ENCODE assay signal across 27 mouse cellular contexts in genomic region chr17:26098461-26098860, GRCm38 (mm10). TPM values are rescaled to one million over a fixed set of nuclear protein-coding genes. Genes with fewer than 3 reads are reported as not detected.
"Had no signal": no experiment of that assay in that cellular context is flagged by ENCODE, and none has a peak within 500 bp of the region (broad histone marks: within the 10 kb centered on the region; RNA-seq: fewer than 3 reads in every experiment).

No protein-coding gene starts in this region.

- H3K4me2 ChIP-seq: embryonic facial prominence, embryonic 12.5 days; embryonic facial prominence, embryonic 13.5 days; embryonic facial prominence, embryonic 15.5 days; forebrain, embryonic 12.5 days; forebrain, embryonic 13.5 days; forebrain, embryonic 15.5 days had no signal

- H3K27me3 ChIP-seq: embryonic facial prominence, embryonic 12.5 days; embryonic facial prominence, embryonic 13.5 days; embryonic facial prominence, embryonic 15.5 days; forebrain, embryonic 12.5 days; forebrain, embryonic 13.5 days; forebrain, embryonic 15.5 days had no signal

- H3K36me3 ChIP-seq: embryonic facial prominence, embryonic 12.5 days; embryonic facial prominence, embryonic 13.5 days; embryonic facial prominence, embryonic 15.5 days; forebrain, embryonic 15.5 days had no signal

- H3K9me3 ChIP-seq: embryonic facial prominence, embryonic 10.5 days; embryonic facial prominence, embryonic 12.5 days; embryonic facial prominence, embryonic 13.5 days; embryonic facial prominence, embryonic 15.5 days; forebrain, embryonic 10.5 days; forebrain, embryonic 12.5 days; forebrain, embryonic 13.5 days; forebrain, embryonic 15.5 days had no signal

- H3K4me3 ChIP-seq: embryonic facial prominence, embryonic 10.5 days; embryonic facial prominence, embryonic 12.5 days; embryonic facial prominence, embryonic 13.5 days; embryonic facial prominence, embryonic 15.5 days; erythroblast, embryonic 14.5 days; forebrain, embryonic 10.5 days; forebrain, embryonic 12.5 days; forebrain, embryonic 13.5 days; forebrain, embryonic 15.5 days; gastrocnemius, adult 2 months; heart, adult 2 months had no signal

- DNase-seq: cerebellum, adult 8-10 months; cerebellum, adult 9-10 months; cerebellum, adult 9-11 months; cerebellum, postnatal 10 days; cerebellum, postnatal 14 days; cerebellum, postnatal 25 days; cerebellum, postnatal 36 days; embryo, embryonic 11 days; forebrain, postnatal 0 days; gastrocnemius, adult 2 months; gastrocnemius, postnatal 10 days; gastrocnemius, postnatal 14 days; gastrocnemius, postnatal 25 days; gastrocnemius, postnatal 36 days; heart, adult 18-20 months; heart, adult 2 months had no signal

- H3K27ac ChIP-seq: embryonic facial prominence, embryonic 10.5 days; embryonic facial prominence, embryonic 12.5 days; embryonic facial prominence, embryonic 13.5 days; embryonic facial prominence, embryonic 15.5 days; forebrain, embryonic 10.5 days; forebrain, embryonic 12.5 days; forebrain, embryonic 13.5 days; forebrain, embryonic 15.5 days; gastrocnemius, adult 2 months; heart, adult 2 months had no signal

- ATAC-seq: forebrain, embryonic 13.5 days; forebrain, embryonic 14.5 days; forebrain, embryonic 15.5 days; forebrain, embryonic 16.5 days; forebrain, postnatal 0 days had no signal

- H3K9ac ChIP-seq: embryonic facial prominence, embryonic 12.5 days; embryonic facial prominence, embryonic 13.5 days; embryonic facial prominence, embryonic 15.5 days; forebrain, embryonic 12.5 days; forebrain, embryonic 13.5 days; forebrain, embryonic 15.5 days; forebrain, postnatal 0 days had no signal

RNA-seq across cellular contexts. Expression of gene Decr2, which starts 8.3 kb away (rescaled TPM):
- polyA plus RNA-seq: erythroblast, embryonic 14.5 days had no signal
